Mouse (Mus musculus) heart, embryonic 12.5 days (tissue): ENCODE measurements around the gene Rgs11. TPM values are rescaled to one million over a fixed set of nuclear protein-coding genes. Genes with fewer than 3 reads are reported as not detected.
A peak's percentile ranks its signal among the peaks of the same experiment; 100 is the strongest.

Experiments
- ATAC-seq: fragments of 200-750 bp; cut with Nextera tagmentation; 2 replicates; pipeline ENCODE4 v1.8.0; 2017; ENCODE audit warnings: moderate TSS enrichment, moderate library complexity; ENCODE audit not compliant: insufficient number of reproducible peaks, low FRiP score
- H3K27ac ChIP-seq: fragments of 300-500 bp; sonication (generic); 2 replicates; pipeline ENCODE4 v1.5.1; 2016; ENCODE audit warnings: mild to moderate bottlenecking, moderate library complexity; ENCODE audit not compliant: poor library complexity, severe bottlenecking
- H3K27me3 ChIP-seq: fragments of 300-500 bp; sonication (generic); replicated peaks from 2 replicates; pipeline ENCODE4 v1.6.1; 2016; ENCODE audit warnings: mild to moderate bottlenecking, moderate library complexity
- H3K36me3 ChIP-seq: fragments of 300-500 bp; sonication (generic); 2 replicates; pipeline ENCODE4 v1.6.1; 2016; ENCODE audit warnings: mild to moderate bottlenecking, moderate library complexity
- H3K4me1 ChIP-seq: fragments of 300-500 bp; sonication (generic); replicated peaks from 2 replicates; pipeline ENCODE4 v1.6.1; 2016; ENCODE audit warnings: mild to moderate bottlenecking
- H3K4me2 ChIP-seq: fragments of 300-500 bp; sonication (generic); 2 replicates; pipeline ENCODE4 v1.6.1; 2016; ENCODE audit warnings: mild to moderate bottlenecking, moderate library complexity
- H3K4me3 ChIP-seq: fragments of 300-500 bp; sonication (generic); 2 replicates; pipeline ENCODE4 v1.5.1; 2016; ENCODE audit warnings: mild to moderate bottlenecking
- H3K9ac ChIP-seq: fragments of 300-500 bp; sonication (generic); 2 replicates; pipeline ENCODE4 v1.6.1; 2016; ENCODE audit warnings: mild to moderate bottlenecking, moderate library complexity
- H3K9me3 ChIP-seq: fragments of 300-500 bp; sonication (generic); replicated peaks from 2 replicates; pipeline ENCODE4 v1.6.1; 2016; ENCODE audit warnings: mild to moderate bottlenecking, moderate library complexity
- WGBS: fragments of 180-500 bp; shearing (Covaris S2); methylation state at CpG from one replicate; pipeline ENCODE4 v1.1.7; 2016; 5-methylcytosine and 5-hydroxymethylcytosine counted together
- polyA plus RNA-seq: library from polyadenylated mRNA; unstranded; fragments of >200 nt; fragmentation: Nextera tagmentation; extraction: Ambion mirVana; gene quantifications from 2 replicates; pipeline ENCODE4 v1.2.1, GENCODE M21; 2016

Gene Rgs11
- polyA plus RNA-seq, 1 experiment from 2014 or later: 7.0 TPM

DNA sequence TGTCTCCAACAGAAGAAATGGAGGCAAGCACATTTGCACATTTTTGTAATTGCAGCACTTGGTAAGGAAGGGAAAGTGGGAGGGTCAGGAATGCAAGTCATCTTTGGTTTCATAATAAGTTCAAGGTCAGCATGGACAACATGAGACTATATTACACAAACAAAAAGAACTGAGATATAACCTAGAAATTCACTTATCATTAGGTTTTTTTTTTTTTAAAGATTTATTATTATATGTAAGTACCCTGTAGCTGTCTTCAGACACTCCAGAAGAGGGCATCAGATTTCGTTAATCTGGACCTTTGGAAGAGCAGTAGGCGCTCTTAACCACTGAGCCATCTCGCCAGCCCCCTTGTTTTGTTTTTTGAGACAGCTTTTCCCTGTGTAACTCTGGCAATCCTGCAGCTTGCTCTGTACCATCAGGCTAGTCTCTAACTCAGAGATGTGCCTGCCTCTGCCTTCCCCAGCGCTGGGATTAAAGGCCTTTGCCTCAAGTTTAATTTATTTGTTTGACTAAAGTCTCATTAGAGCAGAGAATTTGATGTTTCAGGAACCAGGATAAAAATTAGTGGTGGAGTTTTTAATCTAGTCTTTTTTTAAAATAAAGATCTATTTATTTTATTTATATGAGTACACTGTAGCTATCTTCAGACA lies 49.3 kb downstream of the Rgs11 start:
- Histone ChIP-seq H3K27me3 (no peaks in the 10 kb centered on the region), H3K27ac (peak overlapping the region; percentile 98; the same call in 1 of the 2 replicates), H3K4me2 (peak overlapping the region; percentile 68), H3K36me3 (peaks cover 9% of the 10 kb centered on the region), H3K9me3 (no peaks in the 10 kb centered on the region), H3K9ac (no peak overlapping the region; the same call in 1 of the 2 replicates), H3K4me1 (peaks cover 10% of the 10 kb centered on the region), H3K4me3 (0 out of 2 replicates have a peak overlapping the region, but pooled peaks have one; percentile 92)
- WGBS: 50% methylated on average over 4 of the region's 4 CpGs
- no peak for ATAC-seq

DNA sequence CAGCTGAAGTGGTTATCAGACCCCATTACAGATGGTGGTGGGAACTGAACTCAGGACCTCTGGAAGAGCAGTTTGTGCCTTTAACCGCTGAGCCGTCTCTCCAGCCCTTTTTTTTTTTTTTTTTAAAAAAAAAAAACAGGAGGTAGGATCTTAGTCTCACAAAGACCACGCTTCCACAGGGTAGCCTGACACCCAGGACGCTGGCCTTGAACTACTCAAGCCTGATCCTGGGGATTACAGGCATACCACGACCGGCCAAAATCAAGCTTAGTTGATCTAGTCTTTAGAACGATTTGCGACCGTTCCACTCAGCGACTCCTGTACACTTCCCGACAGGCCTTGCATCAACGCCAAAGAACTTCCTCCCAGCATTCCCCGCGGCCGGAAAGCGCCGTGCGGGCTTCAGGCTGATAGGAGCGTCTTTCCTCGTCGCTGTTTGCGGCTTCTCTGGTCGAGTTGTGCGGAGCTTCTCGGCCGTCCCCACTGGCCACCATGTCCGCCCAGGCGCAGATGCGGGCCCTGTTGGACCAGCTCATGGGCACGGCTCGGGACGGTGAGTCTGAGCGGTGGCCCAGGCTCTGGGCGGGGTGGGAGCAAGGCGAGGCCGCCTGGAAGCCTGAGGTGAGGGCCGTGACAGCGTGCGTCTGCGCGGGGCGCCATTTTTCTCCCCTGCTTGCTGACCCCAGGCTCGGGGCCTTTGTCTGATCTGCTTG lies 49.9 kb downstream of the Rgs11 start, which contains the start of gene Luc7l:
TSS of gene Luc7l (plus strand) at position 358 of the 713 bp plus-strand sequence.
- Histone ChIP-seq H3K27me3 (no peaks in the 10 kb centered on the region), H3K4me3 (peak within 1 kb of the TSS; percentile 92), H3K9ac (peak within 1 kb of the TSS; percentile 97), H3K27ac (peak within 1 kb of the TSS; percentile 98), H3K9me3 (no peaks in the 10 kb centered on the region), H3K4me1 (peaks cover 10% of the 10 kb centered on the region), H3K4me2 (peak within 1 kb of the TSS; percentile 68), H3K36me3 (peaks cover 16% of the 10 kb centered on the region)
- 0% methylated on average over 43 of the region's 43 CpGs for WGBS
- ATAC-seq: peak; percentile 97

DNA sequence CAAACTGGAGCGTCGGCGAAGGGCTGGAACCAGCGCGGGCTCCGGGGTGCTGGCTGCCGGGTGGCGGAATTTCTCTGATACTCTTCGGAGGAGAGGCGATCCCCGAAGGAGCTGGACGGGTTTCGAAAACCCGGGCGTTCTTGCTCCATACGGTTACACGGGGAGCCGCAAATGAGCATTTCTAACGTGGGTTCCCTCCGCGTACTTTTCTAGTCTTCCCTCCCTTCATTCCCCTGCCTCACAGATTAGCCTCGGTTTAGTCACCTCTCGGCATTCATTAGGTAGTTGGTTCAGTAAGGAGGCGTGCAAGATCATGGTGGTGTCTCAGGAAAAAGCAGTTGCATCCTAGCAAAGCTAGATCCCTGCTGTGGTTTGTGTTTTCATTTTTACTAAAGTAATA lies 50.6 kb downstream of the Rgs11 start:
- Histone ChIP-seq H3K36me3 (peaks cover 21% of the 10 kb centered on the region), H3K9ac (peak overlapping the region; percentile 97), H3K27ac (peak overlapping the region; percentile 98), H3K27me3 (no peaks in the 10 kb centered on the region), H3K4me2 (peak overlapping the region; percentile 68), H3K9me3 (no peaks in the 10 kb centered on the region), H3K4me3 (peak overlapping the region; percentile 92), H3K4me1 (peaks cover 10% of the 10 kb centered on the region)
- WGBS: under 1% methylated on average over 24 of the region's 24 CpGs
- peak; percentile 13; the same call in 1 of the 2 replicates for ATAC-seq

DNA sequence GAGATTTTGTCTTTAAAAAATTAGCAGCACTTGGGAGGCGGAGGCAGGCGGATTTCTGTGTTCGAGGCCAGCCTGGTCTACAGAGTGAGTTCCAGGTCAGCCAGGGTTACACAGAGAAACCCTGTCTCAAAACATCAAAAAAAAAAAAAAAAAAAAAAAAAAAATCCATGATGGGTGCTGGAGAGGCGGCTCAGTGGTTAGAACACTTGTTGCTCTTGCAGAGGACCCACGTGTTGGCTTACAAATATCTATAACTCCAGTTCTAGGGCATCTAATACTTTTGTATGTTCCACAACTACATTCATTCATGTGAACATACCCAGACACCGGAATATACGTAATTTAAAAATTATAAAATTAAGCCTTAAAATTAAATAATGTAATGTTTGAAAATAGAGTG lies 52.6 kb downstream of the Rgs11 start:
- no peak for ATAC-seq
- Histone ChIP-seq H3K9ac (no peak overlapping the region), H3K27ac (no peak overlapping the region), H3K36me3 (peaks cover 38% of the 10 kb centered on the region), H3K4me2 (no peak overlapping the region), H3K9me3 (no peaks in the 10 kb centered on the region), H3K4me3 (no peak overlapping the region), H3K4me1 (peaks cover 10% of the 10 kb centered on the region), H3K27me3 (no peaks in the 10 kb centered on the region)
- 97% methylated on average over 7 of the region's 7 CpGs for WGBS

Other genes with a start within 250 kb of the Rgs11 start
- 16.9 and 18.0 TPM in 2 replicates for gene Capn15, start 217.2 kb upstream of the Rgs11 start, polyA plus RNA-seq
- 15.4 and 15.5 TPM in 2 replicates for gene Rab11fip3, start 133.4 kb upstream of the Rgs11 start, polyA plus RNA-seq
- 33.4 and 37.1 TPM in 2 replicates for gene Decr2, start 112.6 kb upstream of the Rgs11 start, polyA plus RNA-seq
- 65.9 and 69.0 TPM in 2 replicates for gene Nme4, start 107.3 kb upstream of the Rgs11 start, polyA plus RNA-seq
- gene Tmem8, start 89.7 kb upstream of the Rgs11 start, polyA plus RNA-seq: 1.2 TPM in 2 replicates
- 199 and 201 TPM in 2 replicates for gene Mrpl28, start 79.5 kb upstream of the Rgs11 start, polyA plus RNA-seq
- gene Axin1, start 64.3 kb upstream of the Rgs11 start, polyA plus RNA-seq: 11.4 and 11.7 TPM in 2 replicates
- 0.45 and 1.0 TPM in 2 replicates for gene Pdia2, start 3.9 kb upstream of the Rgs11 start, polyA plus RNA-seq
- 6.3 and 7.2 TPM in 2 replicates for gene Arhgdig, start 4.8 kb downstream of the Rgs11 start, polyA plus RNA-seq
- 46.1 TPM in 2 replicates for gene Fam234a, start 41.3 kb downstream of the Rgs11 start, polyA plus RNA-seq
- 72.3 and 77.0 TPM in 2 replicates for gene Luc7l, start 49.9 kb downstream of the Rgs11 start, polyA plus RNA-seq
- gene Neurl1b, start 211.9 kb downstream of the Rgs11 start, polyA plus RNA-seq: 2.2 and 2.4 TPM in 2 replicates